In genomic region chr13:108552995-108553394, GRCm38 (mm10) we compare ENCODE assay signal across 26 mouse cellular contexts.
DNase-seq lines count a peak whose midpoint lies in the region; ATAC-seq and TF ChIP-seq lines count a peak whose summit lies in the region.
"Had no signal": no experiment of that assay in that cellular context is flagged by ENCODE, and none has a peak within 500 bp of the region (broad histone marks: within the 10 kb centered on the region; RNA-seq: fewer than 3 reads in every experiment).

No protein-coding gene starts in this region.

- H3K9me3 ChIP-seq in lung, postnatal 0 days (ENCODE audit: low read length) = no peaks in the 10 kb centered on the region
- H3K9me3 ChIP-seq: forebrain, embryonic 10.5 days; forebrain, embryonic 13.5 days; heart, embryonic 12.5 days; heart, embryonic 15.5 days; hindbrain, embryonic 10.5 days; hindbrain, embryonic 13.5 days had no signal

- no peak for TF ChIP-seq CTCF in lung, postnatal 0 days (IDR thresholded peaks at IDR 0.05)

- no peak for ATAC-seq in lung, postnatal 0 days
- peak; percentile 54 for ATAC-seq in common myeloid progenitor, adult 5-6 weeks (replicated peaks; ENCODE audit: low read depth, poor library complexity, severe bottlenecking)
- peak; percentile 85 for ATAC-seq in megakaryocyte progenitor cell, adult 5-6 weeks (replicated peaks; ENCODE audit: poor library complexity)
- ATAC-seq: CD4-positive, CD25-positive, alpha-beta regulatory T cell, adult 4 months; forebrain, embryonic 13.5 days; forebrain, embryonic 16.5 days; hindbrain, embryonic 16.5 days had no signal

- no peak overlapping the region for H3K27ac ChIP-seq in lung, postnatal 0 days (ENCODE audit: low read length)
- H3K27ac ChIP-seq: forebrain, embryonic 10.5 days; forebrain, embryonic 13.5 days; gastrocnemius, adult 2 months; heart, embryonic 15.5 days; hindbrain, embryonic 10.5 days; hindbrain, embryonic 13.5 days had no signal

- no peaks in the 10 kb centered on the region for H3K36me3 ChIP-seq in lung, postnatal 0 days (ENCODE audit: insufficient read depth, low read length)
- H3K36me3 ChIP-seq: forebrain, embryonic 10.5 days; heart, embryonic 12.5 days; heart, embryonic 15.5 days; hindbrain, embryonic 10.5 days; hindbrain, embryonic 13.5 days had no signal

- H3K9ac ChIP-seq in lung, postnatal 0 days (replicated peaks; ENCODE audit: low read depth) = no peak overlapping the region
- H3K9ac ChIP-seq: forebrain, embryonic 13.5 days; heart, embryonic 12.5 days; heart, embryonic 15.5 days; hindbrain, embryonic 13.5 days had no signal

- WGBS in lung, postnatal 0 days = 42% methylated on average over 5 of the region's 5 CpGs

- DNase-seq in lung, postnatal 0 days (ENCODE audit: low spot score) = peak; percentile 16
- no peak for DNase-seq in lung, postnatal 14 days
- DNase-seq in cerebellum, adult 18-20 months = no peak
- no peak for DNase-seq in left cerebral cortex, adult 18-20 months (ENCODE audit: low spot score in 2 of 2)
- DNase-seq: adrenal gland, adult 2 months; adrenal gland, postnatal 14 days; cerebellum, adult 11 months; cerebellum, adult 8-10 months; cerebellum, postnatal 10 days; cerebellum, postnatal 36 days; gastrocnemius, adult 2 months; gastrocnemius, postnatal 14 days; heart, adult 18-20 months; heart, postnatal 10 days; heart, postnatal 36 days had no signal

- H3K27me3 ChIP-seq in lung, postnatal 0 days (replicated peaks; ENCODE audit: insufficient read depth, low read length) = no peaks in the 10 kb centered on the region
- H3K27me3 ChIP-seq: forebrain, embryonic 13.5 days; heart, embryonic 12.5 days; heart, embryonic 15.5 days; hindbrain, embryonic 13.5 days had no signal

- no peak for TF ChIP-seq EP300 in lung, postnatal 0 days (IDR thresholded peaks at IDR 0.05)

- no peak overlapping the region for H3K4me2 ChIP-seq in lung, postnatal 0 days (replicated peaks; ENCODE audit: low read depth, low read length)
- H3K4me2 ChIP-seq: forebrain, embryonic 13.5 days; heart, embryonic 12.5 days; heart, embryonic 15.5 days; hindbrain, embryonic 13.5 days had no signal

- no peak overlapping the region for H3K4me3 ChIP-seq in lung, postnatal 0 days (ENCODE audit: low read depth, low read length)
- H3K4me3 ChIP-seq: forebrain, embryonic 10.5 days; forebrain, embryonic 13.5 days; gastrocnemius, adult 2 months; heart, embryonic 12.5 days; heart, embryonic 15.5 days; hindbrain, embryonic 10.5 days; hindbrain, embryonic 13.5 days had no signal

- H3K4me1 ChIP-seq in lung, postnatal 0 days (ENCODE audit: insufficient read depth, low read depth, low read length) = no peaks in the 10 kb centered on the region
- H3K4me1 ChIP-seq: forebrain, embryonic 10.5 days; forebrain, embryonic 13.5 days; heart, embryonic 12.5 days; heart, embryonic 15.5 days; hindbrain, embryonic 10.5 days; hindbrain, embryonic 13.5 days had no signal
